Mouse (Mus musculus) liver, embryonic 12.5 days (tissue): Measurements from ENCODE around the gene Gm28230. TPM values are rescaled to one million over a fixed set of nuclear protein-coding genes. Genes with fewer than 3 reads are reported as not detected.

Experiments
- ATAC-seq: fragments of 200-750 bp; cut with Nextera tagmentation; 2 replicates; pipeline ENCODE4 v1.8.0; 2017; ENCODE audit warnings: moderate number of reproducible peaks, mild to moderate bottlenecking, moderate library complexity
- H3K27ac ChIP-seq: fragments of 300-500 bp; sonication (generic); 2 replicates; pipeline ENCODE4 v1.5.1; 2016; ENCODE audit warnings: mild to moderate bottlenecking
- H3K27me3 ChIP-seq: fragments of 300-500 bp; sonication (generic); replicated peaks from 2 replicates; pipeline ENCODE4 v1.6.1; 2016; ENCODE audit warnings: mild to moderate bottlenecking, moderate library complexity
- H3K36me3 ChIP-seq: fragments of 300-500 bp; sonication (generic); 2 replicates; pipeline ENCODE4 v1.6.1; 2016; ENCODE audit warnings: mild to moderate bottlenecking, moderate library complexity
- H3K4me1 ChIP-seq: fragments of 300-500 bp; sonication (generic); 2 replicates; pipeline ENCODE4 v1.6.1; 2016
- H3K4me2 ChIP-seq: fragments of 300-500 bp; sonication (generic); 2 replicates; pipeline ENCODE4 v1.6.1; 2016; ENCODE audit warnings: mild to moderate bottlenecking, moderate library complexity
- H3K4me3 ChIP-seq: fragments of 300-500 bp; sonication (generic); 2 replicates; pipeline ENCODE4 v1.5.1; 2016; ENCODE audit warnings: mild to moderate bottlenecking, moderate library complexity
- H3K9ac ChIP-seq: fragments of 300-500 bp; sonication (generic); 2 replicates; pipeline ENCODE4 v1.6.1; 2016; ENCODE audit warnings: mild to moderate bottlenecking, moderate library complexity
- H3K9me3 ChIP-seq: fragments of 300-500 bp; sonication (generic); replicated peaks from 2 replicates; pipeline ENCODE4 v1.6.1; 2016; ENCODE audit warnings: mild to moderate bottlenecking, moderate library complexity
- WGBS: fragments of 180-500 bp; shearing (Covaris S2); methylation state at CpG from one replicate; pipeline ENCODE4 v1.1.7; 2016; ENCODE audit not compliant: insufficient replicate concordance; 5-methylcytosine and 5-hydroxymethylcytosine counted together
- polyA plus RNA-seq: library from polyadenylated mRNA; unstranded; fragments of >200 nt; fragmentation: Nextera tagmentation; extraction: Ambion mirVana; gene quantifications from 2 replicates; pipeline ENCODE4 v1.2.1, GENCODE M21; 2016

Gene Gm28230
- not detected in 2 replicates for polyA plus RNA-seq

DNA sequence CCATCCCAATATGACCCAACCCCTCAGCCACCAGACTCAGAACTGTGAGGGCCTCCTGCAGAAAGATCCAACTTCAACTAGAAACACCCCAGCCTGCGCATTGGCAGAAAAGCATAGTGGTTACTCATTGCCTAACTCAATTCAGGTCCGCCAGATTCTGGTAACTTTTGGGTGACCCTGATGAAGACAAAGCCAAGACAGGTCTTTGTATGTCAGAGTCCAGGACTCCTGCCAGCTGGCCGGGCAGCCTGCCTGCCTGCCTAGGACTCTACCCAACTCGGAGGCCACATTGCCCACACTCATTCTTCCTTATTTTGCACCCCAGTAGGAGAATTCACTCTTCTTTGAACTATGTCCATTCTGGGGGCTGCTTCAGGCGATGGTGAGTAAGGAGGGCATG is at the start of gene Gm28230:
TSS of gene Gm28230 (plus strand) at position 178 of the 400 bp plus-strand sequence.
- Histone ChIP-seq H3K9me3 (no peaks in the 10 kb centered on the region), H3K4me3 (peak within 1 kb of the TSS; percentile 33), H3K27me3 (peaks cover 98% of the 10 kb centered on the region), H3K36me3 (no peaks in the 10 kb centered on the region), H3K4me2 (peak within 1 kb of the TSS; percentile 54), H3K27ac (no peak within 1 kb of the TSS), H3K9ac (no peak within 1 kb of the TSS), H3K4me1 (peaks cover 5% of the 10 kb centered on the region; the same call in 1 of the 2 replicates)
- no peak for ATAC-seq
- WGBS: 26% methylated on average over 5 of the region's 5 CpGs

DNA sequence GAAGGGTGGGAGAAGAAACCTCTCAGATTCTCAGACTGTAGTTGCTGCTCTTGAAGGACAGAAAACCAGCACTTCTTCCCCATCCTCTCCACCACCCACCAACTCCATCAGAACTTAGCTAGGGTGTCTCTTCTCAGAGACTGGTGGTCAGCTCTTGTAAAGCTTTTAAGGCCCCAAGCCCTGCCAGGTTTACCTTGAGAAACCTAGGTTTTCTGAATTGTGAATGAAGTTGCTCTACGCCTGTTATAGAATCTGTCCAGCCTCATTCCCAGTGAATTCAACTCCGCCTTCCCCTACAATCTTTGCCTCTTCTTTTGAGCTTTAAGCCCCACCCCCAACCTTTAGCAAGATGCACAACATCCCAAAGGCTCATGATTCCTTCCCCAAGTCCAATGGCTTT is 49.4 kb upstream of the Gm28230 start:
- WGBS: 15% methylated on average over 2 of the region's 2 CpGs
- no peak overlapping the region for H3K9ac ChIP-seq
- no peak overlapping the region for H3K4me3 ChIP-seq
- ATAC-seq: no peak
- no peak overlapping the region for H3K4me2 ChIP-seq
- no peaks in the 10 kb centered on the region for H3K9me3 ChIP-seq
- H3K27me3 ChIP-seq: peaks cover 100% of the 10 kb centered on the region
- H3K36me3 ChIP-seq: no peaks in the 10 kb centered on the region
- peaks cover 8% of the 10 kb centered on the region; the same call in 1 of the 2 replicates for H3K4me1 ChIP-seq
- H3K27ac ChIP-seq: no peak overlapping the region

DNA sequence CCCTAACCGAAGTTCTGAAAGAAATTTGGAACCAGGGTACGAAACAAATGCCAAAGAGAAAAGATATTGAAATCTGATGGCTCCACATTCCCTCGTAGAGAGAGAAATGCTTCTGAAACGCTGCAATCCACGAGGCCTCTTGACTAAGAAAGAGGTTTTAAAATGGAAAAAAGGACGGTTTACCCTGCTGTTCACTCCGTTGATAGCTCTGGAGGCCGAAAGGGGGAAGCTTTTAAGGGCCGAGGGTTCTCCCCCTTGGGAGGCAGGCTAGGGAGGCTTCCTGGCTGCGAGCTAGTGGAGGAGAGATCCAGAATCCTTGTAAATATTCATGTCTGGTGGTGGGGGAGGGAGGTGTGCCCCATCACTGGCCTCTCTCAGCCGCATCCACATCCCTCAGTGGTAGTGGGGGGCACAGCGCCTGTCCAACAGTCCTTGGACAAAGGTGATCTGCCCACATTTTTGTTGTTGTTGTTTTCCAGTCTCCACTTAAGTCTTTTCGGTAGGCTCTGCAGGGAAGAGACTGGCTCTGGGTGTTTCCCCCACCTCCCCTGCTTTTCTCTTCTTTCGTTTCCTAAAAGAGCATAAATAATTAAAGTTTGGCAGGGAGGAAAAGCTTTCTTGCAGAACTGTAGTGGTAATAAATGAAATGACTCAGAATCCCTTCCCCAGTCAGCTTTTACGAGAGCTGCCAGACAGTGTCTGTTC is 47.5 kb upstream of the Gm28230 start, which contains the start of gene Hoxd11:
TSS of gene Hoxd11 (plus strand) at position 667 of the 705 bp plus-strand sequence.
- no peak within 1 kb of the TSS for H3K27ac ChIP-seq
- no peaks in the 10 kb centered on the region for H3K36me3 ChIP-seq
- no peak within 1 kb of the TSS for H3K9ac ChIP-seq
- H3K4me3 ChIP-seq: no peak within 1 kb of the TSS
- WGBS: 4% methylated on average over 15 of the region's 15 CpGs
- no peak for ATAC-seq
- H3K27me3 ChIP-seq: peaks cover 100% of the 10 kb centered on the region
- peaks cover 13% of the 10 kb centered on the region for H3K4me1 ChIP-seq
- H3K9me3 ChIP-seq: no peaks in the 10 kb centered on the region
- H3K4me2 ChIP-seq: no peak within 1 kb of the TSS

DNA sequence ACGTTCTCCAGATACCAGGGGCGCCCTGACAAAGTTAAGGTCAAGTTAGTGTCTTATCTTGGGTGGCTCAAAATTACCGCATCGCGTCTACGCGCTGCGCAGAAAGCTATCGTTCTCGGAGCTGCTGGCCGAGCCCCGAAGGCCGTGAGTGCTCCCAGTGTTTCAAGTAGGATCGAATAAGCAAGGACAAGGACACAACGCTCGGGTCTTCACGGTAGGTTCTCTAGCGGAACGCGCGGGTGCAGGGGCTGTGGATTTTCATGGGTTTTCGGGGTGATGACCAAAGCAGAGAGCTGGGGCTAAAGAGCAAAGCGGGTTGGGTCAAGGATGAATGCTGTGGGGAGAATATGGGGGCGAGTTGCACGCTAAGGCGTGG is 46.9 kb upstream of the Gm28230 start:
- Histone ChIP-seq H3K4me2 (no peak overlapping the region), H3K27ac (no peak overlapping the region), H3K4me1 (peaks cover 13% of the 10 kb centered on the region), H3K9me3 (no peaks in the 10 kb centered on the region), H3K9ac (no peak overlapping the region), H3K36me3 (no peaks in the 10 kb centered on the region), H3K27me3 (peaks cover 100% of the 10 kb centered on the region), H3K4me3 (no peak overlapping the region)
- ATAC-seq: no peak
- WGBS: 1% methylated on average over 26 of the region's 26 CpGs

DNA sequence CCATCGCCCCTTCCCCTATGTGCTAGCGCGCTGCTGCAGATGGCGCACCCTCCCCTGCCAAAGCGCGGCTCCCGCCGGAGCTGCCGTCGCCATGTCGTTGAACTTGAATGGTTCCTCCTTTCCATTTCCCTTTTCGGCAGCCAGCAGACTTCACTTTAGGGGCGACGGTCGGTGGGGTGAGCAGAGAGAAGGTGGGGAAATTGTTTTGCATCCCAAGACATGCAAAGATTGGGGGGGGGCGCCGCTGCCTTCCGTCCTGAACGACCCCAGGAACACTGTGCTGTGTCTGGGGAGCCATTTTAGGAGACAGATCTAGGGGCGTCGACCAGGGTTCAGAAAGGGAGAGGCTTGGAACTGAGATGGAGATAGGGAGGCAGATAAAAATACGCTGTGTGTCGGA is 46.5 kb upstream of the Gm28230 start:
- WGBS: under 1% methylated on average over 23 of the region's 23 CpGs
- H3K36me3 ChIP-seq: no peaks in the 10 kb centered on the region
- H3K27ac ChIP-seq: no peak overlapping the region
- no peak overlapping the region for H3K9ac ChIP-seq
- H3K27me3 ChIP-seq: peaks cover 100% of the 10 kb centered on the region
- ATAC-seq: no peak
- no peaks in the 10 kb centered on the region for H3K9me3 ChIP-seq
- H3K4me2 ChIP-seq: no peak overlapping the region
- H3K4me3 ChIP-seq: no peak overlapping the region
- H3K4me1 ChIP-seq: peaks cover 13% of the 10 kb centered on the region

DNA sequence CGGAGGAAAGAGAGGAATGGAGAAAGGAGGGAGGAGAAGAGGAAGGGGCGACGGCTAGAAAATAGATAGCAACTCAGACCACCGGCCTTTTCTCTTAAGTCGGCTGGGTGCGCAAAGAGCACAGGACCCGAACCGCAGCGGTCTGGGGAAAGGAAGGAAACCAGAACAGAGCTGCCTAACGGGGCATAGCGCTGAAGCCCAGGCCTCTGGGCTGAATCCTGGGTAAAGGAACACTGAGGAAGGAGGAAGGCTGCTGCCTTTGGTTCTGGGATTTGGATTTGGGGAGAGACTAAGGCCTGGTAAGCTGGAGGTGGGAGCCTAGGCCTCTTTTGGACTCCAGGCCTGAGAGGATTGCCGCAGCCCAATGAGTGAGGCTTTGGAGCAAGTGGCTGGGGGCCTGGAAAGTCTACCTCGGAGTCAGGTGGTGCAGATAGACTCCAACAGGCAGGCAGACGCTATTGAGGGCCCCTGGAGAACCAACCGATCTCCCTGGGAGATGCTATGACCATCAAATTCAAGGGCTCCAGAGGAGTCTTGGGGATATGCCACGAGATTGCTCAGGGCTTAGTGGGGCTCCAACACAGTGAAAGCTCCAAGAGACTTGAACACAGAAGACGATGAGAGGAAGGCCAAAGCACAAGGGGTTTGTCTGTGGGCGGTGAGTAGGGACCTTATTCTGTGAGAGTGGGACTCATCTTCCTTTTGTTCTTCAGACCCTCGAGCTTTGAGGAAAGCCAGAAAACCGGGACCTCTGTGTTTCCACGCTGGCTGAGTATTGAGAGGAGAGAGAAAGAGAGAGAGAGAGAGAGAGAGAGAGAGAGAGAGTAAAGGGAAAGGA is 45.7 kb upstream of the Gm28230 start:
- Histone ChIP-seq H3K4me2 (no peak overlapping the region), H3K4me3 (no peak overlapping the region)

DNA sequence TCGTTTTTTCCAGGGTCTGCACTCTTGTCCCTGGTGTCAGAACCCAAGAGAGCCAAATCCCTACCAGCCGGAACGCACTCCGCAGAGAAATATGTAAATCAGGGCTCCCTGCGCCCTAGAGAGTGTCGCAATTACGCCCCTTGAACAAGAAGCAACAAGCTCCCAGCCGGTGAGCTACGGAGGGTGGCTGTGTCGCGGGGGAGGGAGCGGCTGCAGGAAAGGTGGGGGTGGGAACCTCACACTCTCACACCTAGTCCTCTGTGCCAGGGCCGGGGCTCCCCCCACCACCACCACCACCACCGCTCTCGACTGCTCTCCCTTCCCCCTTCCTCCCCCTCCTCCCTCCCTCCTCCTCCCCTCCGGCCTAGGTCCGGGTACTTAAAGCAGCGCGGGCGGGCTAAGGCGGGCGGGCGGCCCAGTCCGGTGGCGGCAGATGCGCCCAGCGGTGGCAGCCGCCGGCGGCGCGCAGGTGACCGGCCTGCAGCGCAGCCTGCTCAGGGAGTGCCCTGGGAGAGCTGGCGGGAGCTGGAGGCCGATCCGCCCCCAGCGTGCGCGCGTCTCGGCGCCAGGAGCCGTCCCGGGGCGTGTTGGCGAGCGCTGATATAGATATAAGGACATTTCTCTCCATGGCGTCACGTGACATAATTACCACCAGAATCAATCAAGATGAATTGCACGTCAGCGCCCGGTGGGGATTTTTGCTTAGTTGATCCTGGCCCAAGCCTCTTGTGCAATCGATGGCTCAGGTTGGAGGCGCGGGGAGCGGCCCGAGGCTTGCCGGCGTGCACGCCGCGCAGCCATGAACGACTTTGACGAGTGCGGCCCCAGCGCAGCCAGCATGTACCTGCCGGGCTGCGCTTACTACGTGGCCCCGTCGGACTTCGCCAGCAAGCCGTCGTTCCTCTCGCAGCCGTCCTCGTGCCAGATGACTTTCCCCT is 44.7 kb upstream of the Gm28230 start:
- Histone ChIP-seq H3K27ac (no peak overlapping the region), H3K9ac (no peak overlapping the region), H3K4me1 (peaks cover 13% of the 10 kb centered on the region), H3K4me3 (peak overlapping the region; percentile 19), H3K4me2 (peak overlapping the region; percentile 24; the same call in 1 of the 2 replicates), H3K9me3 (no peaks in the 10 kb centered on the region), H3K36me3 (no peaks in the 10 kb centered on the region), H3K27me3 (peaks cover 96% of the 10 kb centered on the region)
- WGBS: 2% methylated on average over 72 of the region's 78 CpGs
- ATAC-seq: no peak

More for the DNA sequence above, 45.7 kb upstream of the Gm28230 start:
- Histone ChIP-seq H3K27ac (no peak overlapping the region), H3K4me1 (peaks cover 13% of the 10 kb centered on the region), H3K9me3 (no peaks in the 10 kb centered on the region), H3K9ac (no peak overlapping the region), H3K36me3 (no peaks in the 10 kb centered on the region), H3K27me3 (peaks cover 99% of the 10 kb centered on the region)
- no peak for ATAC-seq
- WGBS: 3% methylated on average over 21 of the region's 21 CpGs

DNA sequence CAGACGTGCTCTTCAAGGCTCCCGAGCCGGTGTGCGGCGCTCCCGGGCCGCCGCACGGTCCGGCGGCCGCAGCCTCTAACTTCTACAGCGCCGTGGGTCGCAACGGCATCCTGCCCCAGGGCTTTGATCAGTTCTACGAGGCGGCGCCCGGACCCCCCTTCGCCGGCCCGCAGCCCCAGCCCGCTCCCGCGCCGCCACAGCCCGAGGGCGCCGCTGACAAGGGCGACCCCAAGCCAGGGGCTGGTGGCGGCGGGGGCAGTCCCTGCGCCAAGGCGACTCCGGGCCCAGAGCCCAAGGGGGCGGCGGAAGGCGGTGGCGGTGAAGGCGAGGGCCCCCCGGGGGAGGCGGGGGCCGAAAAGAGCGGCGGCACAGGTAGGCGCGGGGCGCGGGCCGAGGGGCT is 43.7 kb upstream of the Gm28230 start:
- no peak overlapping the region for H3K9ac ChIP-seq
- ATAC-seq: no peak
- 0 out of 2 replicates have a peak overlapping the region, but pooled peaks have one; percentile 19 for H3K4me3 ChIP-seq
- no peaks in the 10 kb centered on the region for H3K9me3 ChIP-seq
- peaks cover 96% of the 10 kb centered on the region for H3K27me3 ChIP-seq
- WGBS: 3% methylated on average over 40 of the region's 51 CpGs
- no peaks in the 10 kb centered on the region for H3K36me3 ChIP-seq
- H3K27ac ChIP-seq: no peak overlapping the region
- peaks cover 13% of the 10 kb centered on the region for H3K4me1 ChIP-seq
- peak overlapping the region; percentile 18; the same call in 1 of the 2 replicates for H3K4me2 ChIP-seq

DNA sequence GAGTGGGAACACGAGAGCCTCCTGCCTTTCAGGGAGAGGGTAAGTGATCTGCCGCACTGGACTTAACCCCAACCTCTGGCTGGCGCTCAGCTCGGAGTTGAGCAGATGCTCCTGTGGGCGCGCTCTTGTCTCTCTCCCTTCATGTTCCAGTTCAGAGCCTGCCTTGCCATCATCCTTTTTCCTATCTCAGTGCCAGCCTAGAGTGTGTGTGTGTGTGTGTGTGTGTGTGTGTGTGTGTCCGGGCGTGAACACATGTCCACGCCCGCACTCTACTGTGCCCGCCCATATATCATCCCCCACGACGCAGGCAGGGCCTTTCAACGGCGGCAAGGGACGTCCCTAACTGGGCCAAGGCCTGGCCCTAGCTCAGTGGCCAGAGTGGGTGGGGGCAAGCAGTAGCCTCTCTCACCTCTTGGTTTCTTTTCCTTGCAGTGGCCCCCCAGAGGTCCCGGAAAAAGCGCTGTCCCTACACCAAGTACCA is 43.0 kb upstream of the Gm28230 start:
- ATAC-seq: no peak
- H3K9ac ChIP-seq: no peak overlapping the region

DNA sequence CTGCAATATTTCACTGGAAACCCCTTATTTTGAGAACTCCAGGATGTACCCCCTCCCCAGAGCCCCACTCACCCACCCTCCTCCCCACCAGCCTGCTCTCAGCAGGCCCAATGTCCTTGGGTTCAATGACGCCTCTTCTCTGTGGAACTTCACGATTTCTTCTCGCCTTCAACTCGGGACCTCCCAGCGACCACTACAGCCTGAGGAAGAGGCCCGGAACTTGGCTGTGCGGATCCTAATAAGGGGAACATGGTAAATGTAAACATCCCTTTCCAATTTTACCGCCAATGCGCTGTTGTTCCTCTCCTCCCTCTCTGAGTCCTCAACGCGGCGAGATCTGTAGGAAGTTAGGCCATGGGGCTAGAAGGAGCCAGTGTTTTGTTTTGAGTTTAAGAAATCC is 42.4 kb upstream of the Gm28230 start:
- peaks cover 13% of the 10 kb centered on the region for H3K4me1 ChIP-seq
- H3K27me3 ChIP-seq: peaks cover 96% of the 10 kb centered on the region
- no peak overlapping the region for H3K9ac ChIP-seq
- H3K9me3 ChIP-seq: no peaks in the 10 kb centered on the region
- 1% methylated on average over 12 of the region's 12 CpGs for WGBS
- no peak overlapping the region for H3K27ac ChIP-seq
- H3K4me3 ChIP-seq: no peak overlapping the region
- ATAC-seq: no peak
- no peaks in the 10 kb centered on the region for H3K36me3 ChIP-seq
- no peak overlapping the region for H3K4me2 ChIP-seq

More for the DNA sequence above, 43.0 kb upstream of the Gm28230 start:
- H3K27me3 ChIP-seq: peaks cover 96% of the 10 kb centered on the region
- H3K27ac ChIP-seq: no peak overlapping the region
- no peaks in the 10 kb centered on the region for H3K36me3 ChIP-seq
- H3K9me3 ChIP-seq: no peaks in the 10 kb centered on the region
- no peak overlapping the region for H3K4me3 ChIP-seq
- H3K4me2 ChIP-seq: no peak overlapping the region
- 4% methylated on average over 18 of the region's 18 CpGs for WGBS
- peaks cover 13% of the 10 kb centered on the region for H3K4me1 ChIP-seq

DNA sequence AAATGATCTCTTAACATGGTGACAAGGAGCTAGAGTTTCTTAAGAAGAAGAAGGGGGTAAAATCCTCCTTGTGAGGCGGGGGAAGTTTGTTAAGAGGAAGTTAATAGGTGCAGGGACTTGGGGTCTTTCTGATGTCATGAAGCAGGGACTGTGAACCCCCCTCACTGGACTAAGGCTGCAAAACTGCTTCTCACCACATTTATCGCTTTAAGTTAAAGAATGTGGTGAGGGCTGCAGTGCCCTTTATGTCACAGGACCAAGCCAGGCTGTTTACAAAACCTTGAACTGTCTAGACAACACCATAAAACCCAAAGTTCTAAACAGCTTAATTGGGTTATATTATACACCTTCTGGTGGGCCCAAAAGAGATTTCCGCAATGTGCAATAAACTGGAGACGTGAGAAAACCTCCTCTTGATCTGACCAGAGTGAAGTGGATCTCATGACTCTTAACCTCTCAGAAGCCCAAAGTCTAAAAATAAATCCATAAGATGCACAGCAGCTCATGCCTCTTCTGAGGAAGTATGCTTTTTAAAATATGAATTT is 41.4 kb upstream of the Gm28230 start:
- Histone ChIP-seq H3K27me3 (peaks cover 96% of the 10 kb centered on the region), H3K36me3 (no peaks in the 10 kb centered on the region), H3K4me3 (no peak overlapping the region), H3K4me2 (no peak overlapping the region), H3K27ac (no peak overlapping the region), H3K4me1 (peaks cover 13% of the 10 kb centered on the region), H3K9ac (no peak overlapping the region), H3K9me3 (no peaks in the 10 kb centered on the region)
- WGBS: 11% methylated on average over 4 of the region's 4 CpGs
- ATAC-seq: no peak
